Mouse (Mus musculus): ENCODE measurements around the gene Dus3l. TPM values are rescaled to one million over a fixed set of nuclear protein-coding genes. Genes with fewer than 3 reads are reported as not detected.
A peak's percentile ranks its signal among the peaks of the same experiment; 100 is the strongest.

The Dus3l gene
- polyA plus RNA-seq, 1 experiment from 2014 or later: 45.6 TPM

DNA sequence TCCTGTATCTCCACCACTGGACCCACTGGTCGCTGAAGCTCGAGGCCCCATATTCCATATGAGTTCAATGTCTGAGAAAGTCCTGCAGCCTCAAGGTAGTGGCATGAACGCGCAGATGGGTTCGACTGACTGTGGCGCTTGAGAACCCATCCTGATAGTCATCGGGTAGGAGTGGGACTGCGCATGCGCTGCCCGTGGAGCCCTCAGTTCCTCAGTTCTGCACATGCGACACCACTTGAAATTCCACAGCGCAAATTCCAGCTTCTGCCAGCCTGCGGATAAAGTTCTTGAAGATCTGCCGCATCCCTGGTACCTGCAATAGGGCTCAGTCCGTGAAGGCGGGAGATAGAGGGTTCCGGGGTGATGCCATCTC is 23.8 kb upstream of the Dus3l start:
- peaks cover 4% of the 10 kb centered on the region; the same call in 1 of the 2 replicates for H3K4me1 ChIP-seq (replicated peaks; ENCODE audit: control insufficient read depth, insufficient read depth, low read length)
- no peak overlapping the region for H3K9ac ChIP-seq (ENCODE audit: low read length)
- 71% methylated on average over 17 of the region's 17 CpGs for WGBS
- DNase-seq (ENCODE audit: low spot score) (no peak), ATAC-seq (replicated peaks; ENCODE audit: low FRiP score, low TSS enrichment, low read depth) (no peak)
- no peak overlapping the region for H3K27ac ChIP-seq (ENCODE audit: low read depth)
- no peak overlapping the region for H3K4me3 ChIP-seq (ENCODE audit: low read depth, low read length)
- H3K36me3 ChIP-seq (ENCODE audit: control insufficient read depth, insufficient read depth, low read length): no peaks in the 10 kb centered on the region
- no peaks in the 10 kb centered on the region for H3K27me3 ChIP-seq (replicated peaks; ENCODE audit: control insufficient read depth, insufficient read depth, low read length)
- no peaks in the 10 kb centered on the region for H3K9me3 ChIP-seq (ENCODE audit: control insufficient read depth, low read length)
- H3K4me2 ChIP-seq (ENCODE audit: low read length): no peak overlapping the region

DNA sequence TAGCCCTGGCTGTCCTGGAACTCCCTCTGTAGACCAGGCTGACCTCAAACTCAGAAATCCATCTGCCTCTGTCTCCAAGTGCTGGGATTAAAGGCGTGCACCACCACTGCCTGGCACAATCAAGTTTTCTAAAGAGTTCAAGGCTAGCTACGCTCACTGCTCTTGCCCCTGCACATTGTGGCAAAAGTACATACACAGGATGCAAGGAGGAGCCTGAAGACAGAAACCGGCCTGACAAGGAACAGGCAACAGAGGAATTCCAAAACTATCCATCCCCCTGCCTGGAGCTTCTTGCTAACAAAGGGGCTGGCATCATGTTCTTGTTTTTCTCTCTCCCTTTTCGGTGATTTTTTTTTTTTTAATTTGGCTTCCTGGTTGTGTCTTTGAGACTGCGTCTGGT is 20.4 kb upstream of the Dus3l start:
- ATAC-seq (replicated peaks; ENCODE audit: low FRiP score, low TSS enrichment, low read depth) (no peak), DNase-seq (ENCODE audit: low spot score) (no peak)
- no peak overlapping the region for H3K27ac ChIP-seq (ENCODE audit: low read depth)
- no peaks in the 10 kb centered on the region for H3K27me3 ChIP-seq (replicated peaks; ENCODE audit: control insufficient read depth, insufficient read depth, low read length)
- H3K4me1 ChIP-seq (replicated peaks; ENCODE audit: control insufficient read depth, insufficient read depth, low read length): peaks cover 4% of the 10 kb centered on the region; the same call in 1 of the 2 replicates
- no peak overlapping the region for H3K4me3 ChIP-seq (ENCODE audit: low read depth, low read length)
- no peaks in the 10 kb centered on the region for H3K36me3 ChIP-seq (ENCODE audit: control insufficient read depth, insufficient read depth, low read length)
- no peaks in the 10 kb centered on the region for H3K9me3 ChIP-seq (ENCODE audit: control insufficient read depth, low read length)
- 25% methylated on average over 5 of the region's 5 CpGs for WGBS
- no peak overlapping the region for H3K9ac ChIP-seq (ENCODE audit: low read length)
- no peak overlapping the region for H3K4me2 ChIP-seq (ENCODE audit: low read length)

DNA sequence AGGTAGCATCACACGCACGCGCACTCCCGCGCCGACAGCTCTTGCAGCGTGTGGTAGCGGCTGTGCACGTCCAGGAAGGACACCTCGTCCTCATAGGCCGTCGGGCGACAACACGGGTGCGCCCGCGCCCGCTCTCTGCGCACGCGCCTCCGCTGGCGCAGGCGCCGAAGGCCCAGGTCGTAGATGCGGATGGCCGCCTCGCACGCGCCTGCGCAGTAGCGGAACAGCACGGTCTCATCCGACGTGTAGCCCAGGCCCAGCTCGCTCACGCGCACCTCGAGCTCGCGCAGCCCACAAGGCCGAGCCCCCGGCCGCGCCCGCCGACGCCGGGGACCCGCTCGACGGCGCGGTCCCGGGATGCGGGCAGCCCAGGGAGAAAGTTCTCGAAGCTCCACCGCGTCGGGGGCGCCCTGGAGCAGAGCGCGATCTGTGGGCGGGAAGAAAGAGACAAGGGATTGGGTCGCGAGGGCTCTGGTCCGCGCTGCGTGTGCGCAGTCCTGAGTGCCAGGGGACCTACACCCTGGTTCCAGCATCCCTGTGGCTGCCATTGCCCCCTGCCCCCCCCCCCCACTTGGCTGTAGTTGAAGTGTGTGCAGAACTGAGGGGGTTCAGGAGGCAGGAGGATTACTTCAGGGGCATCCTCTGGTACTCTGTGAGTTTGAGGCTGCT is 13.0 kb upstream of the Dus3l start:
- H3K36me3 ChIP-seq (ENCODE audit: control insufficient read depth, insufficient read depth, low read length): no peaks in the 10 kb centered on the region
- H3K4me3 ChIP-seq (ENCODE audit: low read depth, low read length): peak overlapping the region; percentile 16
- 17% methylated on average over 71 of the region's 71 CpGs for WGBS
- H3K4me2 ChIP-seq (ENCODE audit: low read length): peak overlapping the region; percentile 33
- peaks cover 50% of the 10 kb centered on the region for H3K27me3 ChIP-seq (replicated peaks; ENCODE audit: control insufficient read depth, insufficient read depth, low read length)
- H3K27ac ChIP-seq (ENCODE audit: low read depth): no peak overlapping the region
- peak; percentile 30; the same call in 1 of the 2 replicates for ATAC-seq (replicated peaks; ENCODE audit: low FRiP score, low TSS enrichment, low read depth)
- peak; percentile 67 for DNase-seq (ENCODE audit: low spot score)
- peak overlapping the region; percentile 27; the same call in 1 of the 2 replicates for H3K9ac ChIP-seq (ENCODE audit: low read length)
- H3K4me1 ChIP-seq (replicated peaks; ENCODE audit: control insufficient read depth, insufficient read depth, low read length): peaks cover 7% of the 10 kb centered on the region; the same call in 1 of the 2 replicates
- H3K9me3 ChIP-seq (ENCODE audit: control insufficient read depth, low read length): no peaks in the 10 kb centered on the region

DNA sequence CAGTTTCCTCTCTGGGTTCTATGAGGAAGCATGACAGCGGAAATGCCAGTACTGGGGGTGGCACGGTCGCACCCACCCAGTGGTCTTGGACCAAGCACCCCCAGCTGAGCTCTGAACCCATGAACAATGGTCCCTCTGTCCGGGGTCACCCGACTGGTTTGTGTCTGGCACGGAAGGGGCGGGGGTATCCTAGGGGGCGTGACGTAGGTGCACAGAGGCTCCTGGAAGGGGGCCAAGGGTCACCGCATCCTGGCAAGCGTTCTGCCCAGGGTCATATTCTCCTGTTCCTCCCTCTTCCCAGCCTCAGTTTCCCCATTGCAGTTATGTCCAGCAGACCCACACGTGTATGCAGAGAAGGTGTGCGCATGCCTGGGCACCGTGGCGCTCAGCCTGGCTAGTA is 11.1 kb upstream of the Dus3l start:
- Histone ChIP-seq H3K27ac (ENCODE audit: low read depth) (no peak overlapping the region), H3K36me3 (ENCODE audit: control insufficient read depth, insufficient read depth, low read length) (no peaks in the 10 kb centered on the region), H3K9ac (ENCODE audit: low read length) (no peak overlapping the region), H3K27me3 (replicated peaks; ENCODE audit: control insufficient read depth, insufficient read depth, low read length) (peaks cover 59% of the 10 kb centered on the region), H3K4me2 (ENCODE audit: low read length) (0 out of 2 replicates have a peak overlapping the region, but pooled peaks have one; percentile 8), H3K4me3 (ENCODE audit: low read depth, low read length) (no peak overlapping the region), H3K4me1 (replicated peaks; ENCODE audit: control insufficient read depth, insufficient read depth, low read length) (peaks cover 14% of the 10 kb centered on the region; the same call in 1 of the 2 replicates), H3K9me3 (ENCODE audit: control insufficient read depth, low read length) (no peaks in the 10 kb centered on the region)
- ATAC-seq (replicated peaks; ENCODE audit: low FRiP score, low TSS enrichment, low read depth) (no peak), DNase-seq (ENCODE audit: low spot score) (no peak)
- 27% methylated on average over 15 of the region's 15 CpGs for whole genome bisulfite sequencing

DNA sequence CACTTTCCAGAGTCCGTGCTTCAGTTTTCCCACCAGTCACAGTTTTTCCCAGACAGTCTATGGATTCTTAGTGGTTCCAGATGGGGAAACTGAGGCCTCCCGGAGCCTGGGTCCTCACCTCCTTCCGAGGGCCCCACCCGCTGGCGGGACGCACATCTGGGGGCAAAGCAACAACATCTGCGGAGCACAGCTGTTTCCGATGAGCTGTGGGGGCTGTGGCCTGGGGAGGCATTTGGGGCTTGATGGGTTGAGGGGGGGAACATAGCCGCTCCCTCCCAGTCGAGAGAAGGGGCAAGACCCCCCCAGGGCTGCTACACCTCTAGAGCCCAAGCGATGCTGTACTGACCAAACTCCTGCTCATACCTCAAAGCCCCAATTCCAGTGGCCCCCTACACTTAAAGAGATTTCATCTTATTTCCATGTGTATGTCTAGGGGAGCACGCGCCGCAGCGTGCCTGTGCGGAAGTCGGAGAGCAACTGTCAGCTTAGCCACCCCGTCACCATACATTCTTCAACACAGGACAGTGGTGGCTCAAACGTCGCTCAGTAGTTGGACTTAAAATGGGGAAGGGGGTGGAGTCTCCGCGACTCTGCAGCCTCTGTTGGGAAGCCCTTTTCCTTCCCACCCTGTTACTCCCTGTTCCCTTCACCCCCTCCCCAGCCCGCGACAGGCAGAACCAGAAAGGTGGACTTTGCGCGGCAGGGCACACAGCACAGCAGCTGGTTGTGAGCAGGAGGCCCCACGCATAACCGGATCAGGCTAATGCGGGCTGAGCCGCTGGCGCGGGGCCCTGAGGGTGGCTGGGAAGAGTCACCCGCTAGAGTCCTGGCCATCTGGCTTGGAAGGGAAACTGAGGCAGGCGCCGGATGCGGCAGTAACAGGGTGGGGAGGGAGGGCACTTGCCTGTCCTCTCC is 10.0 kb upstream of the Dus3l start:
- no peak for DNase-seq (ENCODE audit: low spot score)
- 0 out of 2 replicates have a peak overlapping the region, but pooled peaks have one; percentile 4 for H3K4me3 ChIP-seq (ENCODE audit: low read depth, low read length)
- peak overlapping the region; percentile 28 for H3K4me2 ChIP-seq (ENCODE audit: low read length)
- H3K27ac ChIP-seq (ENCODE audit: low read depth): no peak overlapping the region
- ATAC-seq (replicated peaks; ENCODE audit: low FRiP score, low TSS enrichment, low read depth): no peak
- H3K9me3 ChIP-seq (ENCODE audit: control insufficient read depth, low read length): no peaks in the 10 kb centered on the region
- WGBS: 16% methylated on average over 36 of the region's 36 CpGs
- H3K27me3 ChIP-seq (replicated peaks; ENCODE audit: control insufficient read depth, insufficient read depth, low read length): peaks cover 59% of the 10 kb centered on the region
- no peaks in the 10 kb centered on the region for H3K36me3 ChIP-seq (ENCODE audit: control insufficient read depth, insufficient read depth, low read length)
- peaks cover 14% of the 10 kb centered on the region; the same call in 1 of the 2 replicates for H3K4me1 ChIP-seq (replicated peaks; ENCODE audit: control insufficient read depth, insufficient read depth, low read length)
- H3K9ac ChIP-seq (ENCODE audit: low read length): no peak overlapping the region

DNA sequence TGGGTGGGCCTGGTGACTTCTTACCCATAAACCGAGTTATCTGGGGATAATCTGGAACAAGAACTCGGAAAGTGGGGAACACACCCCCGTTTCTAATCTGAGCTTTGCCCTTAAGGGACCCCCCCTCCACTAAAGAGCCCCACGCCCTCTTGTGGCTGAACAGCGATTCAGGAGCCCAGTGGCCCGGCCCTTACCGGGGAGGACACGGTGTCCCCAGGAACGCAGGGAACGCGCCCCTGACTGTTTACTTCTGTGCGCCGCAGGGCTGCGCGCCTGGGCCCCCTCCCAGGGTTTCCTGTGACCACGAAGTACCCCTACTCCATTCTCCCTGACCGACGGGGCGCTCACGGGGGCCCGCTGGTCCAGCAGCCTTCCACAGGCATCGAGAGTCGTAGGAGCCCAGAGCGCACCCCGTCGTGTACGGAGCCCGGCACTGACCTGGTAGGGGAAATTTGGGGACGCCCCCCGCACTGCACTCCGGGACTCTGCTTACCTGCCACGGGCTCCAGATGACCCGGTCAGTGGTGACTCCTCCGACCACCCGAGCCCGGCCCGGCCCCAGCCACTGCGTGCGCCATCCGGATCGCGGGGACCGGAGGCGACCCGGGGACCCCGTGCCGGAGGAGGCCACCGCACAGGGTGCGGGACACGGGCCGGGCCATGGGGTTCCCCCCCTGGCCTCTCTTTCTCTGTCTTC is 7.7 kb upstream of the Dus3l start:
- WGBS: under 1% methylated on average over 51 of the region's 51 CpGs
- no peak for DNase-seq (ENCODE audit: low spot score)
- Histone ChIP-seq H3K27ac (ENCODE audit: low read depth) (no peak overlapping the region), H3K36me3 (ENCODE audit: control insufficient read depth, insufficient read depth, low read length) (no peaks in the 10 kb centered on the region), H3K4me1 (replicated peaks; ENCODE audit: control insufficient read depth, insufficient read depth, low read length) (peaks cover 14% of the 10 kb centered on the region; the same call in 1 of the 2 replicates), H3K4me2 (ENCODE audit: low read length) (peak overlapping the region; percentile 100), H3K4me3 (ENCODE audit: low read depth, low read length) (peak overlapping the region; percentile 48), H3K27me3 (replicated peaks; ENCODE audit: control insufficient read depth, insufficient read depth, low read length) (peaks cover 52% of the 10 kb centered on the region), H3K9me3 (ENCODE audit: control insufficient read depth, low read length) (no peaks in the 10 kb centered on the region), H3K9ac (ENCODE audit: low read length) (peak overlapping the region; percentile 50)
- ATAC-seq (replicated peaks; ENCODE audit: low FRiP score, low TSS enrichment, low read depth): peak; percentile 16; the same call in 1 of the 2 replicates

DNA sequence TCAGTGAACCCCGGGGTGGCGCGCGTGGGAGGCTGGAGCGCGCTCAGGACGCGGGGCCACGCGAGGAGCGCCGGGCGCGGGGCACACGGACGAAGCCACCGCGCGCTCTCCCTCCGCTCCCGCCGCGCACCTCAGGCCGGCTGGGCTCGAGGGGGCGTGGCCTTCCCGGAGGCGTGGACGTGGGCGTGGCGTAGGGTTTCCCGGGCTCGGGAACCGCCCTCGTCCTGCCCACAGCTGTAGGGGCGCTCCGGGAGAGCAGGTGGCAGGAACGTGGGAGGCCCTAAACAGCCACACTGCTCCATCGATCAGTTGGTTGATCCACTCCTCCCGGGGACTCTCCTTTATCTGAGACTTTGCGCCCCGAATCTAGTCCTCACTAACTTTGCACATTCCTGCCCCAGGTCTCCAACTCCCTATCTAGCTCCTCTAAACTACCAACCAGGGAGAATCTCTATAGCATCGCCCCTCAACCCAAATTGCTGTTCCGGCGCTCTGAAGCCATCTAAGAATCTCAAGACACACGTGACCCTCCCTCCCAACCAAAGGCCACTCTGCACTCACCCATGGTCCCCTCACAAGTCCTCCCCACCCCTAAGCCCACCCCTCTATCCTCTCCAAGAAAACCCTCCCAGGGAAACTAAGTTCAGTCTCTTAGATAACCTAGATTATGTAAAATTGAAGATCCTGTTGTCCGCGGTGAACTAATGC is 7.0 kb upstream of the Dus3l start, which contains the start of gene Nrtn:
Gene Nrtn, minus strand, starts transcription at position 115 of the 708 bp plus-strand sequence.
- H3K36me3 ChIP-seq (ENCODE audit: control insufficient read depth, insufficient read depth, low read length): no peaks in the 10 kb centered on the region
- DNase-seq (ENCODE audit: low spot score) (peak; percentile 93), ATAC-seq (replicated peaks; ENCODE audit: low FRiP score, low TSS enrichment, low read depth) (peak; percentile 73)
- peak within 1 kb of the TSS; percentile 50 for H3K9ac ChIP-seq (ENCODE audit: low read length)
- H3K4me1 ChIP-seq (replicated peaks; ENCODE audit: control insufficient read depth, insufficient read depth, low read length): peaks cover 19% of the 10 kb centered on the region
- WGBS: under 1% methylated on average over 47 of the region's 48 CpGs
- H3K27me3 ChIP-seq (replicated peaks; ENCODE audit: control insufficient read depth, insufficient read depth, low read length): peaks cover 48% of the 10 kb centered on the region
- no peak within 1 kb of the TSS for H3K27ac ChIP-seq (ENCODE audit: low read depth)
- H3K4me2 ChIP-seq (ENCODE audit: low read length): peak within 1 kb of the TSS; percentile 100
- H3K4me3 ChIP-seq (ENCODE audit: low read depth, low read length): peak within 1 kb of the TSS; percentile 48
- H3K9me3 ChIP-seq (ENCODE audit: control insufficient read depth, low read length): no peaks in the 10 kb centered on the region

DNA sequence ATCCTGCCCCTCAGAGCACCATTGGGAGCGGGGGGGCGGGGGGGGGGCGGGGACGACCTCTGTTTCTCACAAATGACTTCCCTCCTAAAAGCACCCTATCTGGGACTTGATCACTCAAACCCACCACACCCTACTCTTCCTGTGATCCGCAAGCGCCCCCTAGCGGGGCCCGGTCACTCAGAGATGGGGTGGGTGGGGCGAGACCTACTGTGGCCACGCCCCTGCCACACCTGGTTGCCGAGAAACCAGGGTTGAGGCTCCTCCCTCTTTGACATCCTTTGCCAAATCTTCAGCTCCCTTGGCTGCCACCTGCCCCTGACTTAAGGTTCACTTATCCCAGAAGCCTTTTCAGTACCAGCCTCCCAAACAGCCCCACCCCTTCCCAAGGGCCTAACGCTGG is 6.4 kb upstream of the Dus3l start:
- Histone ChIP-seq H3K9ac (ENCODE audit: low read length) (no peak overlapping the region), H3K27me3 (replicated peaks; ENCODE audit: control insufficient read depth, insufficient read depth, low read length) (peaks cover 42% of the 10 kb centered on the region), H3K4me1 (replicated peaks; ENCODE audit: control insufficient read depth, insufficient read depth, low read length) (peaks cover 24% of the 10 kb centered on the region), H3K4me3 (ENCODE audit: low read depth, low read length) (no peak overlapping the region), H3K36me3 (ENCODE audit: control insufficient read depth, insufficient read depth, low read length) (no peaks in the 10 kb centered on the region), H3K9me3 (ENCODE audit: control insufficient read depth, low read length) (no peaks in the 10 kb centered on the region), H3K27ac (ENCODE audit: low read depth) (no peak overlapping the region), H3K4me2 (ENCODE audit: low read length) (no peak overlapping the region)
- peak; percentile 81 for DNase-seq (ENCODE audit: low spot score)
- no peak for ATAC-seq (replicated peaks; ENCODE audit: low FRiP score, low TSS enrichment, low read depth)
- 6% methylated on average over 12 of the region's 12 CpGs for WGBS

Data from intestine, embryonic 14.5 days (tissue).